Mouse (Mus musculus) testis, postnatal 14 days (tissue): ENCODE results near the gene Pakap.

Source experiments
- DNase-seq: peaks from one replicate; pipeline ENCODE4 v3.0.0; 2021; ENCODE audit warnings: low spot score

The Pakap gene

GRCm38 (mm10) chr4:57841911-57842310, 273.9 kb downstream of the Pakap start:
- no peak for DNase-seq

GRCm38 (mm10) chr4:57842472-57843305, 274.7 kb downstream of the Pakap start:
- no peak for DNase-seq

GRCm38 (mm10) chr4:57845031-57845431, 277.1 kb downstream of the Pakap start:
- DNase-seq: peak; percentile 68

DNA sequence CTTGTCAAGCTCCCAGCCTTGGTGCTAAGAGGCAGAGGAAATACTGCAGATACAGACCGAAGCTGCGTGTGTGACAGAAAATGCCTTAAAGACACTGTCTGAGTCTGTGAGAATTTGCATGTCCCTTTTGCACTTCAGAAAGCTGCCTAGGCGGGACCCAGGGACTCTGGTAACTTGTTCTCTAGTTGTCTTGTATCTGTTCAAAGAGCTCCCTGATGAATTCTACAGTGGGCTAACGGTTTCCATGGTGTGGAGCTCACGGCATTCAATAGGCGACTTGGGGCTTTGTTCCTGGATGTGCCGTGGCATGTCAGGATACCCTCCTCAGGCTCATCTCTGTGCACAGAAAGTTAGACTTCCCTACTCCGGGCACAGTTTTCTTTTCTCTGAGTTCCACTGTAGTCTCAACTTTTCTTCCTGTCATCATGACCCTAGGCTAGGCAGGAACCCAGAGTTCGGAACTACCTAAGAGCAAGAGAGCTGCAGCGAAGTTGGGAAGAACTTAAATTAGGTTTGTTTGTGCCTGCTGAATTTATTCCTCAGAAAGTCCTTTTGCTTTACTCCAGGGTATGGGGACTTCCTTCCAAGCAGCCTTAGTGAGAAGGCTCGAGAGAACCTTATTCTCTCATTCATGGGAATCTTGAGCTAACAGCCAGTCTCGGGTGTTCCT, 277.7 kb downstream of the Pakap start:
- DNase-seq: no peak

DNA sequence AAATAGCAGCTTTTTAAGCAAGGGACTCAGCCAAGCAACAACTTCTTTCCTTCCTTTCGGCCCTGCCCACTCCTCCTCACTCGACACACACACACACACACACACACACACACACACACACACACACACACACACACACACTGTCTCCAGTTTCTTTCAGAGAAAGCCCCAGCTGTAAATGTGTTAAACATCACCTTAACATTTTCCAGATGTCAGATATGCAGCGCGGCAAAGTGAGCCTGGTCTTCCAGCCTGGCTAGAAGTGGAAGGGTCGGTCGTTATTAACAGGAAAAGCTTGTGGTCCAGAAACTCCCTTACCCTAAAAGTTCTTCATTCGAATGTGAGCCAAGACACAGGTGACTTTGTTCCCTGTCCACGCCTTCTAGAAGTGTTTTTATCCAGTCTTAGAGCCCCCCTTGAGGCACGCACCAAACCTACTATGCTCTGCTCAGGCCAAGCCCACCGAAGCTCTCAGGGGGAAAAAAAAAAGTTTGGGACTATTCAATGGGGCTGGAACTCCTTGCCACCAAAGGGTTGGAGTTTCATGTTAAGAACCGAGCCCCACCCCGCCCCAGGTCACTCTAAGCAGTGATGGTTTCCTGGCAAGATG, 278.5 kb downstream of the Pakap start:
- no peak for DNase-seq

DNA sequence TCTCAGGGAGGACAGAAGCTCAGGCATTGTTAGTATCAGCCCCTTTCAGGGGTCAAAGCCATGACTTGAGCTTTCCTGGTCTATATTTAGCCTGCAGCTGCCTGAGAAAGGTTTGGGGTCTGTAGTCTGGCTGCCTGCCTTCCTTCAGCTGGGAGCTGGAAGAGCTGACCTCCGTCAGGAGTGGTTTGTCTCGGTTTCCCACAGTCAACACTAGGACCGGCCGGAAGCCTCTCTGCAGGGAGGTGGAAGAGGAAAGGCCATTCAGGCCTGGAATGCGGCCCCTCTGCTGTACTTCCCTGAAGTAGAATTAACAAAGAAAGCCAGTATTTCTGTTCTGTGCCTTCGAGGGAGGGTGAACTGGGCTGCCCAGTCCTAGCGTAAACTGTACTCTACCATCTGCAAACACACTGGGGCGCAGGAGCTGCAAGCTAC, 279.0 kb downstream of the Pakap start:
- no peak for DNase-seq

DNA sequence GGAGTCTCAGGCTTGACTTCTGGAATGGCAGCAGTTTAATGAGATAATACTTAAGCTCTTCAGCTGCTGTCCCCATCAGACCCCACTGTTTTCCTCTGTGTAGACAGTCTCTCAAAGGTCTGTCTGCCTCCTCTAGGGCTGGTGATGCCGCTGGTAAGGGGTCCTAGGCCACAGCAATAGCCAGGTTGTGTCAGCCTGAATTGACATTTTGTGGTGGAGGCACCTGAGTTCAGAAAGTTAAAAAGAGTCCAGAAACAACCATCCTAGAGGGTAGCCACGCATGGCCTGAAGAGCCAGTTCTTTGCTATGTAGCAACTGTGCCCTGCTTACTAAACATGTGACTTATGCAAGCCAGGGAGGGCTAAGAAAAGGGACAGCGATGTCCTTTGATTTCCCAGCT, 279.7 kb downstream of the Pakap start:
- no peak for DNase-seq

DNA sequence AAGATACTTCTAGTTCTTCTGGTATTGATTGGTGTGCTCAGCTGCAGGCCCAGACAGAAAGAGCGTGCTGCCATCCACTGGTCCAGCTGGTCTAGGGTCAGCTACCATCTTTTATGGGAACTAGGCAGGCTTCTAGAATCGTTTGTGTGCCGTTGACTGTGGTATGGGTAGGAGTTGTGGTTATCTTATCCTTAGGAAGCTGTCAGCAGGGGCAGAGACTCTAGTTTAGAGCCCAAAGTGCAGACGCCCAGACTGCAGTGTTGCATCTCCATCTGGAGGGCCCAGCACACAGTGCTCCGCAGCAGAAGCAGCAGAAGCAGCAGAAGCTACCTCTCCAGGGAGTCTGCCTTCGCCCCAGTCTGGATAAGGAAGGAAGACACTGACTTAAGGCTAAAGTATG, 281.5 kb downstream of the Pakap start:
- no peak for DNase-seq

- DNase-seq: no peak
Measured at GRCm38 (mm10) chr4:57851731-57852130, 283.8 kb downstream of the Pakap start.

GRCm38 (mm10) chr4:57852461-57853040, 284.6 kb downstream of the Pakap start:
- no peak for DNase-seq

DNA sequence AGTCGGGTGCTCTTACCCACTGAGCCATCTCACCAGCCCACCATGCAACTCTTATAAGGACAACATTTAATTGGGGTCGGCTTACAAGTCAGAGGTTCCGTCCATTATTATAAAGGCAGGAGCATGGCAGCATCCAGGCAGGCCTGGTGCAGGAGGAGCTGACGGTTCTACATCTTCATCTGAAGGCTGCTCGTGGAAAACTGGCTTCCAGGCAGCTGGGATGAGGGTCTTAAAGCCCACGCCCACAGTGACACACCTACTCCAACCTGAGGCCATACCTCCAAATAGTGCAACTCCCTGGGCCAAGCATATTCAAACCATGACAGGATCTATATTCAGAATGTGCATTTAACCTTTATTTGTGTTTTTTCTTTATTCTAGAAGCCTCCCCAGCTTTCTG, 286.2 kb downstream of the Pakap start:
- no peak for DNase-seq

- peak; percentile 30 for DNase-seq
Measured at GRCm38 (mm10) chr4:57855281-57855941, 287.4 kb downstream of the Pakap start.

- DNase-seq: no peak
Measured at GRCm38 (mm10) chr4:57856673-57857072, 288.7 kb downstream of the Pakap start.

- DNase-seq: no peak
Measured at GRCm38 (mm10) chr4:57860204-57860611, 292.2 kb downstream of the Pakap start.

DNA sequence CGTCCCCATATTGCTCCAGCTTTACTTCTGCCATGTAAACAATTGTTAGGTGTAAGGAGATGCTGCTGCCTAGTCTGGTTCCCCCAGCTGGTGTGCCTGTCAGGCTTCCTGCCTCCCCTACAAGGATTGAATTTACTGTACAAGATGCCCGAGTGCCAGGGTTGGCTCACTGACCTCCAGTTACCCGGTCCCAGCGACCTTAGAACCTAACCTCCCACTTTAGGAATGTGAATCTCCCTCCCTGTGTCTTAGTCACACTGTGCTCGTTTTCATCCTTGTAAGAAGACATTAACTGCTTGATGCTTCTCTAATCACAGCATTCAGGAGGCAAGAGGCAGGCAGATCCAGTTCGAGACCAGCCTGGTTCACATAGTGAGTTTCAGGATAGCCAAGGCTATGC, 293.2 kb downstream of the Pakap start:
- DNase-seq: no peak

DNA sequence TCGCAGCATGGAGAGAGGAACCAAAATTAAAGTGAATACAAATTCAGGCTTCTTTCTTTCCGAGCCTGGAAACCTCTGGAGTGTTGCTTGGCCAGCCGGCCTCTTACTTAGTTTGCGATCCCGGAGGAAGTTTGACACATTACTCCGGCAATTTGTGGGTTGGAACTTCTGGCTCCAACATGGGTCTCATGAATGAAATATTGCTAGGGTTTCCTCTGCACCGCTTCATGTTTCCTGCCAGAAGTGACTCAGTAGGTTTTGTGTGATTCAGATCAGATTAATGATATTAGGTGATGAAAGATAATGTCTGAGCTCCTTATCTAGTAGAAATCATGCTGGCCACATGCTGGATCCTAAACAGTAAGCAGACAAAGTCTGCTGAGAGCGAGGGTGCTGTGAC, 293.9 kb downstream of the Pakap start:
- no peak for DNase-seq

- DNase-seq: no peak
Measured at GRCm38 (mm10) chr4:57862269-57862986, 294.4 kb downstream of the Pakap start.

DNA sequence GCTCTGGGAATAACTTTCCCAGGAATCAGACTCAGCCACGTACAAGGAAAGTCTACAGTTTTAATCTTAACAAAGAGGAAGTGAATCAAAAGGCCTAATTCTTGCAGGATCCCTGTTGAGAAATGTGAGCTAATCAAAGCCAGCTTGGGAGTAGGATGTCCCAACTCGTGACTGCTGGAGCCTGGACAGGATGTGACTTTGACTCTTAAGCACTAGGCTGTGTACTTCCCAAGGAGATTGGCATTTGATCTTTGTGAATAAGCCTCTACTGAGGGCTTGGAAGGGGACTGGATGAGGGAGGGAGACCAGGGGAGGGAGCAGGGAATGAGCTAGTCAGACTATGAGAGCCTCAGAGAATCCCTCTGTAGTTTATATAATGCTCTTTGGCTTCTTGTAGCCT, 298.1 kb downstream of the Pakap start:
- DNase-seq: no peak

DNA sequence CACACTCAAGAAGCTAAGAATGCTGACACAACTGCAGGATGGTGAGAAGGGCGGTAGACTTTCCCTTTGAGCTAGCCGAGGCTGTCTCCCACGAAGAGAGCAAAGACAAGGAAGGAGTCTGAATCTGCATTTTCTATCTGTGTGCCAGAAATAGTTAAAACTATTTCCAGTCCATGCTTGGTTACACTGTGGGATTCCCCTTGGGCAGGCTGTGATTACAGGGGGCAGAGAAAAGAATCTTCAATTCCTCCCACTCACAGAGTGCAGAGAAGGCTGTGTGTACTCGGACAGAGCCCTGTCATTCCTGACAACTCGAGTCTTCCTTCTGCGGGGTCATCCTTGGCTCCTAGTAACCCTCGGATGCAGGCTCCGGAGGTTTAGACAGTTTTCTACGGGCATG, 299.0 kb downstream of the Pakap start:
- DNase-seq: no peak

DNA sequence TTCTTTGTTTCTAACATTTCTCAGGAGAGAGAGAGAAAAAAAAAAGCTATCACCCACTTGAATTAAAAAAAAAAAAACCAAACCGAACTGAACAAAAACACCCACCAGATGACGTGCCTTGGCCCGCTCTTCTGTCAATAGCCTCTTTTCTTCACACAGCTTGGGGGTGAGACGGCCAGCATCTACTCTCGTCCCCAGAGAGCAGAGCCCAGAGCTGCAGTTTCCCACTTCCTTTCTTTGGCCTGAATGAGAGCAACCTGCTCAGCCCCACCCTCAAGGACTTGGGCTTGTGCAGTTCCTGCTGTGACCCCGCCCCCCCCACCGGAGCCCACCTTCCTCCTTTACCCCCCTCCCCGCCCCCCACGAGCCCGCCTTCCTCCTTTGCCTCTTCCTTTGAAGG, 299.5 kb downstream of the Pakap start:
- DNase-seq: no peak

- DNase-seq: no peak
Measured at GRCm38 (mm10) chr4:57879137-57879536, 311.2 kb downstream of the Pakap start.
